Mouse (Mus musculus) lung, postnatal 36 days (tissue): ENCODE data around the gene D930020B18Rik.

ENCODE experiments used
- DNase-seq: peaks from one replicate; pipeline ENCODE4 v3.0.0; 2022; ENCODE audit warnings: mixed read lengths

Gene D930020B18Rik

GRCm38 (mm10) chr10:121640150-121640930, 1.0 kb upstream of the D930020B18Rik start:
- DNase-seq = peak; percentile 39

GRCm38 (mm10) chr10:121640944-121641271, 480 bp upstream of the D930020B18Rik start:
- DNase-seq = peak; percentile 10

- peak; percentile 15 for DNase-seq
Measured at GRCm38 (mm10) chr10:121642054-121642947, 913 bp downstream of the D930020B18Rik start.

GRCm38 (mm10) chr10:121646294-121646693, 4.9 kb downstream of the D930020B18Rik start:
- no peak for DNase-seq

GRCm38 (mm10) chr10:121653079-121653478, 11.7 kb downstream of the D930020B18Rik start:
- no peak for DNase-seq

- DNase-seq = no peak
Measured at GRCm38 (mm10) chr10:121655907-121656306, 14.5 kb downstream of the D930020B18Rik start.

- no peak for DNase-seq
Measured at GRCm38 (mm10) chr10:121662711-121663110, 21.3 kb downstream of the D930020B18Rik start.

- DNase-seq = no peak
Measured at GRCm38 (mm10) chr10:121663599-121663998, 22.2 kb downstream of the D930020B18Rik start.

GRCm38 (mm10) chr10:121665631-121666145, 24.3 kb downstream of the D930020B18Rik start:
- peak; percentile 21 for DNase-seq

- DNase-seq = no peak
Measured at GRCm38 (mm10) chr10:121669103-121669502, 27.7 kb downstream of the D930020B18Rik start.

- no peak for DNase-seq
Measured at GRCm38 (mm10) chr10:121677019-121677418, 35.6 kb downstream of the D930020B18Rik start.

GRCm38 (mm10) chr10:121680902-121681301, 39.5 kb downstream of the D930020B18Rik start:
- DNase-seq = no peak

- DNase-seq = no peak
Measured at GRCm38 (mm10) chr10:121682539-121682938, 41.2 kb downstream of the D930020B18Rik start.

GRCm38 (mm10) chr10:121686153-121686660, 44.8 kb downstream of the D930020B18Rik start:
- peak; percentile 12 for DNase-seq

GRCm38 (mm10) chr10:121687511-121687910, 46.1 kb downstream of the D930020B18Rik start:
- peak; percentile 4 for DNase-seq

GRCm38 (mm10) chr10:121689591-121690314, 48.4 kb downstream of the D930020B18Rik start:
- peak; percentile 87 for DNase-seq

- no peak for DNase-seq
Measured at GRCm38 (mm10) chr10:121692944-121693579, 51.7 kb downstream of the D930020B18Rik start.

GRCm38 (mm10) chr10:121694567-121694966, 53.2 kb downstream of the D930020B18Rik start:
- no peak for DNase-seq

GRCm38 (mm10) chr10:121701296-121702248, 60.2 kb downstream of the D930020B18Rik start:
- peak; percentile 82 for DNase-seq

GRCm38 (mm10) chr10:121703619-121704018, 62.2 kb downstream of the D930020B18Rik start:
- peak; percentile 72 for DNase-seq

- DNase-seq = no peak
Measured at GRCm38 (mm10) chr10:121704871-121705270, 63.5 kb downstream of the D930020B18Rik start.
